In genomic region chr11:77498261-77499139, GRCm38 (mm10) we compare ENCODE assay signal across 9 mouse cellular contexts. TPM values are rescaled to one million over a fixed set of nuclear protein-coding genes. Genes with fewer than 3 reads are reported as not detected.
DNase-seq lines count a peak whose midpoint lies in the region; ATAC-seq lines count a peak whose summit lies in the region.
"Had no signal": no experiment of that assay in that cellular context is flagged by ENCODE, and none has a peak within 500 bp of the region (broad histone marks: within the 10 kb centered on the region; RNA-seq: fewer than 3 reads in every experiment).

No protein-coding gene starts in this region.

- H3K9ac ChIP-seq in neural tube, embryonic 12.5 days = 0 out of 2 replicates have a peak overlapping the region, but pooled peaks have one; percentile 26
- H3K9ac ChIP-seq in intestine, embryonic 14.5 days (ENCODE audit: low read length) = no peak overlapping the region
- no peak overlapping the region for H3K9ac ChIP-seq in stomach, embryonic 14.5 days (replicated peaks; ENCODE audit: low read depth, low read length)

- peaks cover 46% of the 10 kb centered on the region for H3K36me3 ChIP-seq in neural tube, embryonic 12.5 days
- H3K36me3 ChIP-seq in intestine, embryonic 14.5 days (ENCODE audit: control insufficient read depth, insufficient read depth, low read length) = peaks cover 45% of the 10 kb centered on the region
- peaks cover 32% of the 10 kb centered on the region for H3K36me3 ChIP-seq in stomach, embryonic 14.5 days (ENCODE audit: control insufficient read depth, insufficient read depth, low read length)

- H3K27ac ChIP-seq in neural tube, embryonic 12.5 days = no peak overlapping the region
- H3K27ac ChIP-seq in intestine, embryonic 14.5 days (ENCODE audit: low read depth) = peak overlapping the region; percentile 39; the same call in 1 of the 2 replicates
- H3K27ac ChIP-seq in stomach, embryonic 14.5 days (ENCODE audit: low read length) = peak overlapping the region; percentile 44; the same call in 1 of the 2 replicates

- H3K27me3 ChIP-seq in neural tube, embryonic 12.5 days (replicated peaks) = no peaks in the 10 kb centered on the region
- H3K27me3 ChIP-seq in intestine, embryonic 14.5 days (replicated peaks; ENCODE audit: control insufficient read depth, insufficient read depth, low read length) = no peaks in the 10 kb centered on the region
- no peaks in the 10 kb centered on the region for H3K27me3 ChIP-seq in stomach, embryonic 14.5 days (ENCODE audit: control insufficient read depth, insufficient read depth, low read length)
- H3K27me3 ChIP-seq: CH12.LX had no signal

- no peak overlapping the region for H3K4me3 ChIP-seq in neural tube, embryonic 12.5 days
- no peak overlapping the region for H3K4me3 ChIP-seq in intestine, embryonic 14.5 days (ENCODE audit: low read depth, low read length)
- H3K4me3 ChIP-seq in stomach, embryonic 14.5 days (ENCODE audit: low read depth, low read length) = no peak overlapping the region

- DNase-seq in frontal cortex, postnatal 10 days (ENCODE audit: low spot score in 2 of 2) = peak; percentile 8 to 11
- no peak for DNase-seq in frontal cortex, adult 2 months (ENCODE audit: extremely low spot score in 1 of 2, low spot score in 1 of 2)
- DNase-seq in neural tube, embryonic 10.5 days (ENCODE audit: extremely low spot score, low spot score) = no peak
- DNase-seq in intestine, embryonic 14.5 days (ENCODE audit: low spot score) = no peak
- DNase-seq in natural killer cell, adult 2 months (ENCODE audit: low spot score in 2 of 2) = no peak

- H3K9me3 ChIP-seq in neural tube, embryonic 12.5 days = no peaks in the 10 kb centered on the region
- H3K9me3 ChIP-seq in intestine, embryonic 14.5 days (ENCODE audit: control insufficient read depth, low read length) = no peaks in the 10 kb centered on the region
- no peaks in the 10 kb centered on the region for H3K9me3 ChIP-seq in stomach, embryonic 14.5 days (ENCODE audit: control insufficient read depth, low read depth, low read length)

- H3K4me1 ChIP-seq in neural tube, embryonic 12.5 days = peaks cover 45% of the 10 kb centered on the region
- peaks cover 32% of the 10 kb centered on the region for H3K4me1 ChIP-seq in intestine, embryonic 14.5 days (replicated peaks; ENCODE audit: control insufficient read depth, insufficient read depth, low read length)
- peaks cover 31% of the 10 kb centered on the region for H3K4me1 ChIP-seq in stomach, embryonic 14.5 days (ENCODE audit: control insufficient read depth, insufficient read depth, low read length)

- WGBS in neural tube, embryonic 12.5 days = 83% methylated on average over 12 of the region's 12 CpGs
- 71% methylated on average over 12 of the region's 12 CpGs for WGBS in intestine, embryonic 14.5 days
- WGBS in stomach, embryonic 14.5 days = 78% methylated on average over 12 of the region's 12 CpGs

- ATAC-seq in neural tube, embryonic 12.5 days (ENCODE audit: low FRiP score, low read depth) = no peak
- no peak for ATAC-seq in intestine, embryonic 14.5 days (replicated peaks; ENCODE audit: low FRiP score, low TSS enrichment, low read depth)
- no peak for ATAC-seq in stomach, embryonic 14.5 days (ENCODE audit: insufficient number of reproducible peaks, insufficient read depth, low FRiP score, low read depth)
- no peak for ATAC-seq in monocyte, adult 5-6 weeks (replicated peaks; ENCODE audit: insufficient number of reproducible peaks, low FRiP score, low TSS enrichment, poor library complexity, severe bottlenecking)

- H3K4me2 ChIP-seq in neural tube, embryonic 12.5 days (replicated peaks) = 0 out of 2 replicates have a peak overlapping the region, but pooled peaks have one; percentile 4
- no peak overlapping the region for H3K4me2 ChIP-seq in intestine, embryonic 14.5 days (ENCODE audit: low read length)
- H3K4me2 ChIP-seq in stomach, embryonic 14.5 days (replicated peaks; ENCODE audit: low read depth, low read length) = no peak overlapping the region

RNA-seq across cellular contexts. Expression of gene Git1, which starts 5.1 kb away (rescaled TPM):
- 196 and 197 TPM in 2 replicates for polyA plus RNA-seq in frontal cortex, adult 2 months (2012; rRNA removed)
- 12.5 and 14.4 TPM in 2 replicates for polyA plus RNA-seq in neural tube, embryonic 12.5 days (2016; fragmentation: Nextera tagmentation; extraction: Ambion mirVana)
- 17.7 and 19.8 TPM in 2 replicates for polyA plus RNA-seq in intestine, embryonic 14.5 days (2014; fragmentation: Nextera tagmentation; extraction: Ambion mirVana)
- polyA plus RNA-seq in stomach, embryonic 14.5 days (2014; fragmentation: Nextera tagmentation; extraction: Ambion mirVana) = 15.1 and 18.1 TPM in 2 replicates
- total RNA-seq in monocyte, adult 5-6 weeks (2017) = 10.6 to 14.7 TPM (median 13.6 TPM) in 3 replicates

RNA-seq across cellular contexts. Expression of gene Ankrd13b, which starts 9.0 kb away (rescaled TPM):
- polyA plus RNA-seq in frontal cortex, adult 2 months (2012; rRNA removed) = 140 and 156 TPM in 2 replicates
- 33.8 and 39.7 TPM in 2 replicates for polyA plus RNA-seq in neural tube, embryonic 12.5 days (2016; fragmentation: Nextera tagmentation; extraction: Ambion mirVana)
- polyA plus RNA-seq in intestine, embryonic 14.5 days (2014; fragmentation: Nextera tagmentation; extraction: Ambion mirVana) = 7.3 and 8.3 TPM in 2 replicates
- polyA plus RNA-seq in stomach, embryonic 14.5 days (2014; fragmentation: Nextera tagmentation; extraction: Ambion mirVana) = 7.1 TPM in 2 replicates
- total RNA-seq in monocyte, adult 5-6 weeks (2017) = 0.58 TPM in 1 of 3 replicates, not detected in the others

RNA-seq across cellular contexts. Expression of gene Abhd15, which starts 16.4 kb away (rescaled TPM):
- 0.48 and 0.66 TPM in 2 replicates for polyA plus RNA-seq in frontal cortex, adult 2 months (2012; rRNA removed)
- 5.2 and 7.1 TPM in 2 replicates for polyA plus RNA-seq in neural tube, embryonic 12.5 days (2016; fragmentation: Nextera tagmentation; extraction: Ambion mirVana)
- 2.2 and 3.2 TPM in 2 replicates for polyA plus RNA-seq in intestine, embryonic 14.5 days (2014; fragmentation: Nextera tagmentation; extraction: Ambion mirVana)
- 1.8 and 1.9 TPM in 2 replicates for polyA plus RNA-seq in stomach, embryonic 14.5 days (2014; fragmentation: Nextera tagmentation; extraction: Ambion mirVana)
- 3.7 to 13.8 TPM (median 7.7 TPM) in 3 replicates for total RNA-seq in monocyte, adult 5-6 weeks (2017)

RNA-seq across cellular contexts. Expression of gene Trp53i13, which starts 17.3 kb away (rescaled TPM):
- polyA plus RNA-seq in frontal cortex, adult 2 months (2012; rRNA removed) = 7.5 and 8.6 TPM in 2 replicates
- polyA plus RNA-seq in neural tube, embryonic 12.5 days (2016; fragmentation: Nextera tagmentation; extraction: Ambion mirVana) = 28.7 and 32.4 TPM in 2 replicates
- polyA plus RNA-seq in intestine, embryonic 14.5 days (2014; fragmentation: Nextera tagmentation; extraction: Ambion mirVana) = 27.3 and 32.5 TPM in 2 replicates
- polyA plus RNA-seq in stomach, embryonic 14.5 days (2014; fragmentation: Nextera tagmentation; extraction: Ambion mirVana) = 32.8 and 38.7 TPM in 2 replicates
- total RNA-seq in monocyte, adult 5-6 weeks (2017) = 0.68 TPM in 1 of 3 replicates, not detected in the others

RNA-seq across cellular contexts. Expression of gene Gm10392, which starts 20.5 kb away (rescaled TPM):
- polyA plus RNA-seq in frontal cortex, adult 2 months (2012; rRNA removed) = not detected in 2 replicates
- polyA plus RNA-seq in neural tube, embryonic 12.5 days (2016; fragmentation: Nextera tagmentation; extraction: Ambion mirVana) = 0.15 and 0.39 TPM in 2 replicates
- polyA plus RNA-seq in intestine, embryonic 14.5 days (2014; fragmentation: Nextera tagmentation; extraction: Ambion mirVana) = not detected in 2 replicates
- not detected in 2 replicates for polyA plus RNA-seq in stomach, embryonic 14.5 days (2014; fragmentation: Nextera tagmentation; extraction: Ambion mirVana)
- not detected in 3 replicates for total RNA-seq in monocyte, adult 5-6 weeks (2017)

Comparison
In these comparisons a context has a peak if more than half of its experiments do, and no peak if none do; other contexts are left out.
1. DNase-seq: peak in frontal cortex, postnatal 10 days (2 of 2); none in frontal cortex, adult 2 months (0 of 2), neural tube, embryonic 10.5 days (single experiment), intestine, embryonic 14.5 days (single experiment) and natural killer cell, adult 2 months (0 of 2).